Mouse (Mus musculus) C2C12 (cell line): ENCODE results near the gene Agtrap.

Experiments used
- CTCF ChIP-seq: IDR thresholded peaks from one replicate; pipeline ENCODE4 v1.5.1; 2011; ENCODE audit not compliant: control insufficient read depth, insufficient read depth, insufficient read length
- USF1 ChIP-seq: IDR thresholded peaks from one replicate; pipeline ENCODE4 v1.6.1; 2011; ENCODE audit warnings: low read depth, mild to moderate bottlenecking, control low read depth, moderate library complexity

DNA sequence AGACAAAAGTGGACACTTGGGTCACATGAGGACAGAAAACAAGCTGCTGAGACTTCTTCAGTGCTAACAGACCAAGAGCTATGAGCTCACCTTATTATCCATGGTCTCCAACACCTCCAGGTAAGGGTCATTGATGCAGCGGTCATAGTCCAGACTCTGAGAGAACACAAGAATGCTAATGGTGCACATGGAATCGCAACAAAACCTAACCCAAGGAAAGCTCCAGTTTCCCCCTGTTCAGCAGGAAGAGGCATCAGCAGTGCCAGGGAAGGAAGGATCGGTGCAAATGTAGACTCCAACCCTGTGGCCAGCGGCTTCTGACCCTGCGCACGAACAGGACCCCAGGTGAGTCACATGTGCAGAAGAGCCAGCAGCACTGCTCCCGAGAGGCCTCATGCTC, 58.5 kb downstream of the Agtrap start:
- TF ChIP-seq CTCF, result no peak
- no peak for TF ChIP-seq USF1
